Mouse (Mus musculus) ES-Bruce4 (cell line): ENCODE measurements around the gene Cacng6.

ENCODE experiments used
- CTCF ChIP-seq: IDR thresholded peaks from one replicate; pipeline ENCODE4 v1.8.1; 2011; ENCODE audit warnings: low read depth, low read length
- EP300 ChIP-seq: IDR thresholded peaks from 2 replicates; pipeline ENCODE4 v1.6.1; 2011; ENCODE audit warnings: low read depth, low read length; ENCODE audit not compliant: insufficient read depth
- POLR2A ChIP-seq: IDR thresholded peaks from one replicate; pipeline ENCODE4 v1.8.1; 2011; ENCODE audit warnings: low read length; ENCODE audit not compliant: insufficient read depth

- no peak for TF ChIP-seq POLR2A
- no peak for TF ChIP-seq CTCF
- no peak for TF ChIP-seq EP300
Observed at GRCm38 (mm10) chr7:3391809-3392208, 32.2 kb upstream of the Cacng6 start.
